Mouse (Mus musculus) cerebellum, adult 2 months (tissue): ENCODE results near the gene Cisd3. TPM values are rescaled to one million over a fixed set of nuclear protein-coding genes. Genes with fewer than 3 reads are reported as not detected.
A peak's percentile ranks its signal among the peaks of the same experiment; 100 is the strongest.
"Not testable (repeated sequence)": the region's sequence is repeated elsewhere in the genome, so short reads cannot be mapped to it uniquely, and the experiment has no call there.

Experiments
- DNase-seq, 2 experiments: peaks; one replicate each; pipeline ENCODE4 v3.0.0; 2021
- H3K27ac ChIP-seq: fragments of 200-500 bp; 2 replicates; pipeline ENCODE4 v1.5.1; 2012; ENCODE audit warnings: low read length, control low read depth, inconsistent platforms; ENCODE audit not compliant: insufficient read depth
- H3K27me3 ChIP-seq: fragments of 200-500 bp; 2 replicates; pipeline ENCODE4 v1.6.1; 2012; ENCODE audit warnings: inconsistent platforms, mild to moderate bottlenecking, low read length, moderate library complexity; ENCODE audit not compliant: control insufficient read depth, insufficient read depth
- H3K4me1 ChIP-seq: fragments of 200-500 bp; 2 replicates; pipeline ENCODE4 v1.6.1; 2011; ENCODE audit warnings: low read length; ENCODE audit not compliant: control insufficient read depth, insufficient read depth
- H3K4me3 ChIP-seq: fragments of 200-500 bp; replicated peaks from 2 replicates; pipeline ENCODE3; 2011; ENCODE audit warnings: mild to moderate bottlenecking, low read depth, low read length, control low read depth; ENCODE audit not compliant: insufficient read depth
- CTCF ChIP-seq: fragments of 200-500 bp; IDR thresholded peaks from 2 replicates; pipeline ENCODE4 v1.5.1; 2011; ENCODE audit warnings: low read depth, mild to moderate bottlenecking, control low read depth, low read length, moderate library complexity, borderline replicate concordance; ENCODE audit not compliant: insufficient read depth
- POLR2A ChIP-seq: fragments of 200-500 bp; IDR thresholded peaks from 2 replicates; pipeline ENCODE4 v1.6.1; 2011; ENCODE audit warnings: low read length, control low read depth, borderline replicate concordance; ENCODE audit not compliant: insufficient read depth
- WGBS: fragments of 180-500 bp; shearing (Covaris S2); methylation state at CpG from one replicate; pipeline ENCODE4 v1.1.7; 2018; 5-methylcytosine and 5-hydroxymethylcytosine counted together
- polyA plus RNA-seq: library from polyadenylated mRNA; depleted of rRNA; stranded (reverse); fragments of >200 nt; gene quantifications from 2 replicates; pipeline ENCODE4 v1.2.3, GENCODE M21; 2012; rRNA removed

Gene Cisd3
- polyA plus RNA-seq, 1 experiment: 70.2 TPM

DNA sequence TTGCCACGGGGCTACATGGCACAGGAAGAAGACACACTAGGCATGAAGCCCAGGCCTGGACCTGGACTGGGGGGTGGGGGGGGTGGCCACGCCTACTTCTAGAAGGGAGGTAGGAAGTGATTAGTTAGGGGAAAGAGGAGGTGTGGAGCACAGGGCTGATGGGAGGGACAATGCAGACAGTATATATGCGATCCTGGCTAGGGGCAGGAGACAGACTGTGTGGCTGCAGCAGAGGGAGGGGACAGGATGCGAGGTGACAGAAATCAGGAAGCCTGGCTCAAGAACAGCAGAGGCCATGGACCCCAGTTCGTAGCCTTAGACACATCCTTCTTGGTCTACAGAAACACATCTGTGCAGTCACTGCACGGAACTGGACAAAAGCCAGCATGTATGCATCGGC is 38.1 kb downstream of the Cisd3 start:
- no peak overlapping the region for H3K4me3 ChIP-seq
- H3K4me1 ChIP-seq: peaks cover 6% of the 10 kb centered on the region; the same call in 1 of the 2 replicates
- TF ChIP-seq CTCF (no peak), POLR2A (no peak)
- no peak for DNase-seq
- H3K27ac ChIP-seq: no peak overlapping the region
- 56% methylated on average over 7 of the region's 7 CpGs for WGBS
- no peaks in the 10 kb centered on the region for H3K27me3 ChIP-seq

DNA sequence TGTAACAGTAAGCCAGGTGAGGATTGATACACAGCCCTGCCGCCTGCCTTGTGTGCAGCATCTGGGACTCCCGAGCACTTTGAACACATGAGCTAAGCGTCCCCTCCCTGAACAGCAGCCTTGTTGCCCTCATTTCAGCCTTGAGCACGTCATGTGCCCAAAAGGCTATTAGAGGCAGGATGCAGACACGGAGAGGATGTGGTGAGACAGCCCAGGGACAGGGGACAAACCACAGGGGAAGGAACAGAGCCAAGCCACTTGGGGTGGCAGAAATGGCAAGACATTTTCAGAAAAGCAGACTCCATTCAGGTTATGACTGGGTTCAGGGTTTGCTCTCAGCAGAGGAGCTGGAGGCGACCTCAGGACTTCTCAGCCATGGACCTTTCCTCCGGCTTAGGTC is 42.7 kb downstream of the Cisd3 start:
- TF ChIP-seq POLR2A (no peak), CTCF (no peak)
- WGBS: 78% methylated on average over 7 of the region's 7 CpGs
- H3K27ac ChIP-seq: no peak overlapping the region
- H3K4me1 ChIP-seq: no peaks in the 10 kb centered on the region; the same call in 1 of the 2 replicates
- no peaks in the 10 kb centered on the region for H3K27me3 ChIP-seq
- H3K4me3 ChIP-seq: no peak overlapping the region
- no peak for DNase-seq

- no peak overlapping the region for H3K27ac ChIP-seq
- TF ChIP-seq POLR2A (no peak), CTCF (no peak)
- WGBS: 86% methylated on average over 7 of the region's 7 CpGs
- no peaks in the 10 kb centered on the region for H3K27me3 ChIP-seq
- H3K4me1 ChIP-seq: no peaks in the 10 kb centered on the region; the same call in 1 of the 2 replicates
- H3K4me3 ChIP-seq: no peak overlapping the region
- DNase-seq: no peak
Measured at GRCm38 (mm10) chr11:97728730-97729129, 43.1 kb downstream of the Cisd3 start.

DNA sequence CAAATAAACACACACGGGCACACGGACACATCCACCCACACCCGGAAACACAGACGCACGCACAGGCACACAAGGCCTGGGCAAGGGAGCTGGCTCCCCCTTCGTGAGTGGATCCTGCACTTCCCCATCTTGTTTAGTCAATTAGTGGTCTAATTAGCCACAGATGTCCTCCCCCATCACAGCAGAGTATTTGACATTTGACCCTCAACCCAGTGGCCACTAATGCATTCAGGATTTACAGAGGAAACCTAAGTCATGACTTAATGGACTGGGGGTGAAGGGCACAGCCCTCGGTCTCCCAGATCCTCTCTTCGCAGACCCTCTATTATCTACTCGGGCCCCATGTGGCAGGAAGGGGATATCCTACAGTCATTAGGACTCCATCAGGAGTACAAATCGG is 48.1 kb downstream of the Cisd3 start:
- no peaks in the 10 kb centered on the region for H3K4me1 ChIP-seq
- no peaks in the 10 kb centered on the region for H3K27me3 ChIP-seq
- H3K27ac ChIP-seq: no peak overlapping the region
- WGBS: 74% methylated on average over 10 of the region's 10 CpGs
- DNase-seq: no peak
- TF ChIP-seq CTCF: no peak
- TF ChIP-seq POLR2A: no peak
- no peak overlapping the region for H3K4me3 ChIP-seq

GRCm38 (mm10) chr11:97734810-97735209 is 49.2 kb downstream of the Cisd3 start:
- not testable (repeated sequence) for DNase-seq, H3K27me3 ChIP-seq, H3K4me3 ChIP-seq, H3K27ac ChIP-seq, H3K4me1 ChIP-seq
- 81% methylated on average over 5 of the region's 5 CpGs for WGBS

DNA sequence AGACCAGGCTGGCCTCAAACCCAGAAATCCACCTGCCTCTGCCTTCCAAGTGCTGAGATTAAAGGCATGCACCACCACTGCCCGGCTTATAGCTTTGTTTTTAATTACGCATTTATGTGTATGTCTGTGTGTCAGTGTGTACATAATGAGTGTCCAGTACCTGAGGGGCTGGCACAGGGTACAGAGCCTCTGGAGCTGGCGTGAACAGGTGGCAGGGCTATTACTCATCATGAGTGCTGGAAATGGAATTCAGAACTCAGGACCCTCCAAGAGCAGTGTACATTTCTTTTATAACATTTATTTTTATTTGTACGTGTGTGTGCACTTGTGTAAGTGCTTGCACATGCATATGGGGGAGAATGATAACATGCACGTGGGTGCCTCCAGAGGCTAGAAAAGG is 51.0 kb downstream of the Cisd3 start:
- Histone ChIP-seq H3K27me3 (no peaks in the 10 kb centered on the region), H3K4me3 (no peak overlapping the region), H3K4me1 (peaks cover 4% of the 10 kb centered on the region; the same call in 1 of the 2 replicates), H3K27ac (no peak overlapping the region)
- no peak for DNase-seq
- WGBS: 88% methylated on average over 5 of the region's 5 CpGs
- TF ChIP-seq CTCF (no peak), POLR2A (no peak)

DNA sequence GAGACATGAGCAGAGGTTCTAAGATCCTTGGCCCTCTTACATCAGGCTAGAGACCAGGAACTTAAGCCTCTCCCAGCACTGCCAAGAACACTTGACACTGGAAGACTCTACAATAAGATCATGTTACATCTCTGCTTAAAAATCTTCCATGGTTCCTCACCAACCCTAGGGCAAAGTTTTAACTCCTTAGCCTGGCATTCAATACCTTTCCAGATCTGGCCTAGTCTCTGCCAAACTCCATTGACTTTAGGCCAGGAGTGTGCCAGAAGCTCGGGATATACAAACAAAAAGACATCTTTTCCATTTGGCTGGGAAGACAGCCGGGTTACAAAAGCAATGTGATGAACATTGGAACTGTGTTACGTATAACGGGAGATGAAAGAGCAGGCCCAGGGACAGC is 52.0 kb downstream of the Cisd3 start:
- Histone ChIP-seq H3K4me3 (no peak overlapping the region), H3K27ac (0 out of 2 replicates have a peak overlapping the region, but pooled peaks have one; percentile 12), H3K4me1 (peaks cover 11% of the 10 kb centered on the region; the same call in 1 of the 2 replicates), H3K27me3 (no peaks in the 10 kb centered on the region)
- WGBS: 20% methylated on average over 4 of the region's 4 CpGs
- no peak for TF ChIP-seq CTCF
- TF ChIP-seq POLR2A: no peak
- DNase-seq: no peak

Other genes with a start within 250 kb of the Cisd3 start
- gene 4933428G20Rik, start 185.5 kb upstream of the Cisd3 start, polyA plus RNA-seq: not detected in 2 replicates
- 127 and 142 TPM in 2 replicates for gene Srcin1, start 109.6 kb upstream of the Cisd3 start, polyA plus RNA-seq
- gene Epop, start 56.1 kb upstream of the Cisd3 start, polyA plus RNA-seq: 4.1 and 5.4 TPM in 2 replicates
- gene Mllt6, start 22.4 kb upstream of the Cisd3 start, polyA plus RNA-seq: 68.4 and 69.3 TPM in 2 replicates
- 54.3 and 59.5 TPM in 2 replicates for gene Pcgf2, start 14.7 kb downstream of the Cisd3 start, polyA plus RNA-seq
- 291 and 295 TPM in 2 replicates for gene Psmb3, start 17.6 kb downstream of the Cisd3 start, polyA plus RNA-seq
- 47.4 and 49.5 TPM in 2 replicates for gene Pip4k2b, start 58.9 kb downstream of the Cisd3 start, polyA plus RNA-seq
- gene Cwc25, start 80.7 kb downstream of the Cisd3 start, polyA plus RNA-seq: 17.2 and 17.7 TPM in 2 replicates
- 0.80 and 0.81 TPM in 2 replicates for gene 1700001P01Rik, start 90.1 kb downstream of the Cisd3 start, polyA plus RNA-seq
- gene Rpl23, start 96.6 kb downstream of the Cisd3 start, polyA plus RNA-seq: 234 and 281 TPM in 2 replicates
- 74.9 and 78.5 TPM in 2 replicates for gene Lasp1, start 113.2 kb downstream of the Cisd3 start, polyA plus RNA-seq
- 117 TPM in 2 replicates for gene B230217C12Rik, start 155.0 kb downstream of the Cisd3 start, polyA plus RNA-seq
- 0.98 and 1.1 TPM in 2 replicates for gene Fbxo47, start 198.3 kb downstream of the Cisd3 start, polyA plus RNA-seq